Mouse (Mus musculus) liver, postnatal 0 days (tissue): ENCODE data around the gene Eef1e1. TPM values are rescaled to one million over a fixed set of nuclear protein-coding genes. Genes with fewer than 3 reads are reported as not detected.

Experiments used
- ATAC-seq: fragments of 200-750 bp; cut with Nextera tagmentation; 2 replicates; pipeline ENCODE4 v1.8.0; 2017; ENCODE audit warnings: mild to moderate bottlenecking, moderate library complexity
- DNase-seq: peaks from one replicate; pipeline ENCODE4 v3.0.0-alpha.2; 2016
- H3K27ac ChIP-seq: fragments of 300-500 bp; sonication (generic); 2 replicates; pipeline ENCODE4 v1.5.1; 2014; ENCODE audit warnings: antibody characterized with exemption, moderate library complexity, mild to moderate bottlenecking, low read depth
- H3K27me3 ChIP-seq: fragments of 300-500 bp; sonication (generic); 2 replicates; pipeline ENCODE4 v1.6.1; 2014; ENCODE audit warnings: low read length, control low read depth, mixed read lengths; ENCODE audit not compliant: insufficient read depth
- H3K36me3 ChIP-seq: fragments of 300-500 bp; sonication (generic); replicated peaks from 2 replicates; pipeline ENCODE4 v1.6.1; 2014; ENCODE audit warnings: mild to moderate bottlenecking, control low read depth, low read length, moderate library complexity, mixed read lengths; ENCODE audit not compliant: insufficient read depth
- H3K4me1 ChIP-seq: fragments of 300-500 bp; sonication (generic); 2 replicates; pipeline ENCODE4 v1.6.1; 2014; ENCODE audit warnings: antibody characterized with exemption, mild to moderate bottlenecking, control low read depth; ENCODE audit not compliant: insufficient read depth
- H3K4me2 ChIP-seq: fragments of 300-500 bp; sonication (generic); 2 replicates; pipeline ENCODE4 v1.6.1; 2014; ENCODE audit warnings: low read depth, mild to moderate bottlenecking, low read length, moderate library complexity, mixed read lengths
- H3K4me3 ChIP-seq: fragments of 300-500 bp; sonication (generic); 2 replicates; pipeline ENCODE4 v1.5.1; 2014; ENCODE audit warnings: low read depth, low read length
- H3K9ac ChIP-seq: fragments of 300-500 bp; sonication (generic); replicated peaks from 2 replicates; pipeline ENCODE4 v1.6.1; 2014; ENCODE audit warnings: mild to moderate bottlenecking, moderate library complexity
- H3K9me3 ChIP-seq: fragments of 300-500 bp; sonication (generic); 2 replicates; pipeline ENCODE4 v1.6.1; 2016; ENCODE audit warnings: mild to moderate bottlenecking, control low read depth, low read length, mixed read lengths
- CTCF ChIP-seq: sonication (generic); IDR thresholded peaks from 2 replicates; pipeline ENCODE4 v1.5.1; 2016; ENCODE audit warnings: antibody characterized with exemption, low read depth
- EP300 ChIP-seq: IDR thresholded peaks from 2 replicates; pipeline ENCODE4 v1.6.1; 2016; ENCODE audit warnings: antibody characterized with exemption, low read depth, mild to moderate bottlenecking
- WGBS: fragments of 180-500 bp; shearing (Covaris S2); extraction: QIAGEN DNeasy Blood & Tissue Kit; methylation state at CpG from one replicate; pipeline ENCODE4 v1.1.7; 2014; ENCODE audit not compliant: insufficient replicate concordance; 5-methylcytosine and 5-hydroxymethylcytosine counted together
- polyA plus RNA-seq: library from polyadenylated mRNA; unstranded; fragments of >200 nt; fragmentation: Nextera tagmentation; extraction: Ambion mirVana; gene quantifications from 2 replicates; pipeline ENCODE4 v1.2.1, GENCODE M21; 2015

Gene Eef1e1
- polyA plus RNA-seq, 1 experiment from 2014 or later, result 25.5 TPM

DNA sequence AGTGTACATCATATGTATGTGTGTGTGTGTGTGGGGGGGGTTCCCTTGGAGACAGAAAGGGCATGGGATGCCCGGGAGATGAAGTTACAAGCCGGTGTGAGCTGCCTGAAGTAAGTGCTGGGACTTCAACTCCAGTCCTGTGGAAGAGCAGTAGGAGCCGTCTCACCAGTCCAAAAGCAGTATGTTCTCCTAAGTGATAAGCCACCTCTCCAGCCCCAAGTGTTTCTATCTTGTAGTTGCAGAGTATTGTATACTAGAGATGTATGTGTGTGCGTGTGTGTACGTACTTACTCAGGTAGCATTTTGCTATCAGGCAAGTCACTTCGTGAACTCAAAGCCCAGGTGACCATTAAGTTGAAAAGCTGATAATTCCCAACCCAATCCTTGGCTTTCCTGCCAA, 51.7 kb downstream of the Eef1e1 start:
- no peak overlapping the region for H3K27ac ChIP-seq
- H3K36me3 ChIP-seq, result peaks cover 23% of the 10 kb centered on the region
- H3K9me3 ChIP-seq, result no peaks in the 10 kb centered on the region
- H3K27me3 ChIP-seq, result no peaks in the 10 kb centered on the region
- H3K9ac ChIP-seq, result no peak overlapping the region
- H3K4me2 ChIP-seq, result no peak overlapping the region
- H3K4me3 ChIP-seq, result no peak overlapping the region
- ATAC-seq (no peak), DNase-seq (no peak)
- WGBS, result 55% methylated on average over 6 of the region's 6 CpGs
- no peak for TF ChIP-seq CTCF
- TF ChIP-seq EP300, result no peak
- H3K4me1 ChIP-seq, result no peaks in the 10 kb centered on the region

GRCm38 (mm10) chr13:38605353-38605752, 53.5 kb downstream of the Eef1e1 start:
- no peak overlapping the region for H3K4me2 ChIP-seq
- H3K9ac ChIP-seq, result no peak overlapping the region
- WGBS, result 85% methylated on average over 6 of the region's 6 CpGs
- H3K27ac ChIP-seq, result no peak overlapping the region
- no peak overlapping the region for H3K4me3 ChIP-seq
- H3K27me3 ChIP-seq, result no peaks in the 10 kb centered on the region
- no peak for TF ChIP-seq EP300
- H3K4me1 ChIP-seq, result no peaks in the 10 kb centered on the region
- DNase-seq (no peak), ATAC-seq (no peak)
- peaks cover 21% of the 10 kb centered on the region for H3K36me3 ChIP-seq
- no peaks in the 10 kb centered on the region for H3K9me3 ChIP-seq

DNA sequence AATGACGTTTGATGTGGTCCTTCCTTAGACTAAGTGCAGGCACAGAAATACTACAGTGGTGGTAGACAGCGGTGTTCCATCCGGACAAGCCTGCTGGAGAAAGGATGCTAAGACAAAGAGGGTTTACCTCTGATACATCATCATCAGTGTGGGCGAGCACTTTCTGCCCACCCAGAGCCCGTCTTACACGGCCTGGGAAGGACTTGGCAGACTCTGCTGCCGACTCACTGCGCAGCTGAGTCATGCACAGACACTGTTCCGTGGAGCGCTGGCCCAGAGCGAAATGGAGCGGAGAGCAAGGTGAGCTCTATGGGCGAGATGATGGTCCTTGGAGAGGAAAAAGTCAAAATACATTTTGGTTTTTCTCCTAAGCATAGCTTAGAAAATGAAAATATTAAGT, 55.9 kb downstream of the Eef1e1 start:
- Histone ChIP-seq H3K36me3 (peaks cover 15% of the 10 kb centered on the region), H3K4me2 (no peak overlapping the region), H3K9ac (no peak overlapping the region), H3K27ac (no peak overlapping the region), H3K27me3 (no peaks in the 10 kb centered on the region), H3K9me3 (no peaks in the 10 kb centered on the region), H3K4me1 (no peaks in the 10 kb centered on the region), H3K4me3 (no peak overlapping the region)
- DNase-seq (no peak), ATAC-seq (no peak)
- TF ChIP-seq CTCF, result no peak
- no peak for TF ChIP-seq EP300
- 90% methylated on average over 13 of the region's 13 CpGs for WGBS

DNA sequence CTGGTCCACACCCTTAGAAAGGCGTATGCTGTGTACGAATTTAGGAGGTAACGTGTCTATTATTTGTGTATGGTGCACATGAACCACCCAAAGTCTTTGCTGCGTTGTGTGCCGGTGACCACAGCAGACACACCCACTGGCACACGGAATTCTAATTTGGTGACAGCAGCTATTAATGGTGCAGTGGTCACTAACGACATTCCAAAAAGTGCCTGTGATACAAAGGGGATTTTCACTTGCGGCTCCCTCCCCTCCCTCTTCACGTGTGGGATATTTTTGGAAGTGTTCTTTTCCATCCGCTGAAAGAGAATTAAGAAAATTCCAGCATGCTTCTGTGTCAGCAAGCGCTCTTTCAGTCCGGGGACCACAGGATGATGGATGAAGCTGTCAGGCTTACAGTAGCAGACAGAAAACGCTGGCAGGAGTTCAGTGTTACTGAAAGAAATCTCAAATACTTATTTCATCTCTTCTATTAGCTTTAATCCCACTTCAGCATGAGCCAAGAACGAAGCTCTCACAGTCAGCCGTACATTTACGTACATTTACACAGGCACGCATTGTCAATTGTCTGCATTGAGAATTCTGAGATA, 56.5 kb downstream of the Eef1e1 start:
- ATAC-seq (no peak), DNase-seq (no peak)
- WGBS, result 82% methylated on average over 17 of the region's 17 CpGs
- Histone ChIP-seq H3K9me3 (no peaks in the 10 kb centered on the region), H3K27me3 (no peaks in the 10 kb centered on the region), H3K4me2 (no peak overlapping the region), H3K27ac (no peak overlapping the region), H3K4me3 (no peak overlapping the region), H3K36me3 (peaks cover 15% of the 10 kb centered on the region), H3K9ac (no peak overlapping the region), H3K4me1 (no peaks in the 10 kb centered on the region)
- no peak for TF ChIP-seq EP300
- TF ChIP-seq CTCF, result no peak

- H3K36me3 ChIP-seq, result peaks cover 12% of the 10 kb centered on the region
- H3K27ac ChIP-seq, result no peak overlapping the region
- H3K27me3 ChIP-seq, result no peaks in the 10 kb centered on the region
- no peak for ATAC-seq
- WGBS, result 71% methylated on average over 11 of the region's 11 CpGs
- H3K9me3 ChIP-seq, result no peaks in the 10 kb centered on the region
- no peak overlapping the region for H3K4me3 ChIP-seq
- no peak overlapping the region for H3K4me2 ChIP-seq
- H3K4me1 ChIP-seq, result no peaks in the 10 kb centered on the region
- TF ChIP-seq EP300, result no peak
- TF ChIP-seq CTCF, result no peak
- no peak overlapping the region for H3K9ac ChIP-seq
- DNase-seq, result no peak
These were observed 58.0 kb downstream of the Eef1e1 start for GRCm38 (mm10) chr13:38600811-38601210.

- no peak for DNase-seq
These were observed 61.8 kb downstream of the Eef1e1 start for GRCm38 (mm10) chr13:38597076-38597475.

DNA sequence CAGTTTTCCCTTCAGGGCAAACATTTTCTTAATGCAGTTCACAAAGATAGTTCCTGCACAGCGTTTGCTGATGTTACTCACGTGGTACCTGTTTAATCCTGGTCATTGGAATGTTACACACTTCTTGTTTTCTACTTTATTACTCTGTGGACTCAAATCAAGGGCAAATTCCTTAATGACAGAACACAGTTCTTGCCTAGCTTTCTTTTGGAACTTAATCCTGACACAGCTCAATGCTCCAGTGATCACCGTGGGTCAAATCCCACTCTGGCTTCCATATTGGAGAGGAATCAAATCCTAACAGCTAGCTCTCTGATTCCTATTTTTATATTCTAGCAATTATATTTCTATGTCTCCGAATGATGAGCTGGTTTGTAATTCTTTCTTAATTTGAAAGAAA, 62.4 kb downstream of the Eef1e1 start:
- DNase-seq (no peak), ATAC-seq (no peak)
- Histone ChIP-seq H3K4me2 (no peak overlapping the region), H3K27ac (no peak overlapping the region), H3K4me1 (no peaks in the 10 kb centered on the region), H3K4me3 (no peak overlapping the region), H3K27me3 (no peaks in the 10 kb centered on the region), H3K9me3 (no peaks in the 10 kb centered on the region), H3K36me3 (no peaks in the 10 kb centered on the region), H3K9ac (no peak overlapping the region)
- no peak for TF ChIP-seq CTCF
- no peak for TF ChIP-seq EP300
- WGBS, result 80% methylated on average over 4 of the region's 4 CpGs

More at GRCm38 (mm10) chr13:38597076-38597475, 61.8 kb downstream of the Eef1e1 start:
- no peaks in the 10 kb centered on the region for H3K27me3 ChIP-seq
- TF ChIP-seq CTCF (peak; percentile 18; the same call in 1 of the 2 replicates), EP300 (no peak)
- H3K4me3 ChIP-seq, result no peak overlapping the region
- no peak overlapping the region for H3K27ac ChIP-seq
- H3K36me3 ChIP-seq, result no peaks in the 10 kb centered on the region
- no peak overlapping the region for H3K9ac ChIP-seq
- ATAC-seq, result no peak
- H3K4me2 ChIP-seq, result no peak overlapping the region
- H3K4me1 ChIP-seq, result no peaks in the 10 kb centered on the region
- H3K9me3 ChIP-seq, result no peaks in the 10 kb centered on the region
- whole genome bisulfite sequencing, result 61% methylated on average over 3 of the region's 3 CpGs

Other genes starting within 250 kb of the Eef1e1 start
- gene Txndc5, start 130.2 kb downstream of the Eef1e1 start, polyA plus RNA-seq, result 80.6 and 87.0 TPM in 2 replicates
- 13.9 and 16.0 TPM in 2 replicates for gene Bloc1s5, start 23.9 kb downstream of the Eef1e1 start, polyA plus RNA-seq